Mouse (Mus musculus): Measurements from ENCODE around the gene Poc1b.

- TF ChIP-seq CTCF (IDR thresholded peaks at IDR 0.05; ENCODE audit: control insufficient read depth, insufficient read depth, insufficient read length) (no peak), USF1 (IDR thresholded peaks at IDR 0.05; ENCODE audit: low read depth) (no peak), MAX (IDR thresholded peaks at IDR 0.05) (peak; percentile 67), CEBPB (IDR thresholded peaks at IDR 0.05; ENCODE audit: low read depth) (no peak), MYOG (IDR thresholded peaks at IDR 0.05; ENCODE audit: control insufficient read depth, extremely low read depth, insufficient read length) (no peak), FOSL1 (IDR thresholded peaks at IDR 0.05; ENCODE audit: insufficient read depth, low read length, poor library complexity, severe bottlenecking) (no peak), MYOD1 (IDR thresholded peaks at IDR 0.05; ENCODE audit: control insufficient read depth, insufficient read length, low read depth) (no peak)
Measured at GRCm38 (mm10) chr10:99106703-99107631, at the start of gene Poc1b.

Data from C2C12 (cell line).